Mouse (Mus musculus) ZHBTc4 (cell line): ENCODE results near the gene Gm10800.
"Not testable (repeated sequence)": the region's sequence is repeated elsewhere in the genome, so short reads cannot be mapped to it uniquely, and the experiment has no call there.

Experiments used
- DNase-seq: peaks from one replicate; pipeline ENCODE4 v3.0.0-alpha.2; 2011; ENCODE audit warnings: low read depth, low spot score

Gm10800 gene

GRCm38 (mm10) chr2:98667201-98667600, at the start of gene Gm10800:
TSS of gene Gm10800 (minus strand) at chr2:98667301.
- not testable (repeated sequence) for DNase-seq

GRCm38 (mm10) chr2:98697533-98697932, 30.4 kb upstream of the Gm10800 start:
- DNase-seq, result no peak

- not testable (repeated sequence) for DNase-seq
These were observed 5.2 kb downstream of the Gm10800 start, which contains the start of gene Gm10801 for GRCm38 (mm10) chr2:98661937-98662336. TSS of gene Gm10801 (plus strand) at chr2:98662237.
